ENCODE assay signal across 36 mouse cellular contexts in genomic region chr3:138335566-138335965, GRCm38 (mm10). TPM values are rescaled to one million over a fixed set of nuclear protein-coding genes. Genes with fewer than 3 reads are reported as not detected.
"Had no signal": no experiment of that assay in that cellular context is flagged by ENCODE, and none has a peak within 500 bp of the region (broad histone marks: within the 10 kb centered on the region; RNA-seq: fewer than 3 reads in every experiment).

No protein-coding gene starts in this region.

- ATAC-seq: forebrain, embryonic 13.5 days; forebrain, embryonic 14.5 days; forebrain, embryonic 15.5 days; forebrain, embryonic 16.5 days; forebrain, postnatal 0 days had no signal

- DNase-seq: cerebellum, adult 8-10 months; cerebellum, adult 9-10 months; cerebellum, adult 9-11 months; cerebellum, postnatal 10 days; cerebellum, postnatal 14 days; cerebellum, postnatal 25 days; cerebellum, postnatal 36 days; embryo, embryonic 11 days; forebrain, postnatal 0 days; gastrocnemius, adult 2 months; gastrocnemius, postnatal 10 days; gastrocnemius, postnatal 14 days; gastrocnemius, postnatal 25 days; gastrocnemius, postnatal 36 days; heart, adult 2 months had no signal

- H3K27ac ChIP-seq: embryonic facial prominence, embryonic 10.5 days; embryonic facial prominence, embryonic 12.5 days; embryonic facial prominence, embryonic 13.5 days; embryonic facial prominence, embryonic 15.5 days; forebrain, embryonic 10.5 days; forebrain, embryonic 12.5 days; forebrain, embryonic 13.5 days; forebrain, embryonic 15.5 days; gastrocnemius, adult 2 months; heart, adult 2 months had no signal

- H3K9ac ChIP-seq: embryonic facial prominence, embryonic 12.5 days; embryonic facial prominence, embryonic 13.5 days; embryonic facial prominence, embryonic 15.5 days; forebrain, embryonic 12.5 days; forebrain, embryonic 13.5 days; forebrain, embryonic 15.5 days; forebrain, postnatal 0 days had no signal

- H3K4me1 ChIP-seq: embryonic facial prominence, embryonic 10.5 days; embryonic facial prominence, embryonic 12.5 days; embryonic facial prominence, embryonic 13.5 days; embryonic facial prominence, embryonic 15.5 days; forebrain, embryonic 10.5 days; forebrain, embryonic 12.5 days; forebrain, embryonic 13.5 days; forebrain, embryonic 15.5 days had no signal

- H3K4me2 ChIP-seq: embryonic facial prominence, embryonic 12.5 days; embryonic facial prominence, embryonic 13.5 days; embryonic facial prominence, embryonic 15.5 days; forebrain, embryonic 12.5 days; forebrain, embryonic 13.5 days; forebrain, embryonic 15.5 days had no signal

- H3K4me3 ChIP-seq: embryonic facial prominence, embryonic 10.5 days; embryonic facial prominence, embryonic 12.5 days; embryonic facial prominence, embryonic 13.5 days; embryonic facial prominence, embryonic 15.5 days; erythroblast, embryonic 14.5 days; forebrain, embryonic 10.5 days; forebrain, embryonic 12.5 days; forebrain, embryonic 13.5 days; forebrain, embryonic 15.5 days; gastrocnemius, adult 2 months; heart, adult 2 months had no signal

- H3K9me3 ChIP-seq: embryonic facial prominence, embryonic 10.5 days; embryonic facial prominence, embryonic 12.5 days; embryonic facial prominence, embryonic 13.5 days; embryonic facial prominence, embryonic 15.5 days; forebrain, embryonic 10.5 days; forebrain, embryonic 12.5 days; forebrain, embryonic 13.5 days; forebrain, embryonic 15.5 days had no signal

- H3K27me3 ChIP-seq: embryonic facial prominence, embryonic 12.5 days; embryonic facial prominence, embryonic 13.5 days; embryonic facial prominence, embryonic 15.5 days; forebrain, embryonic 12.5 days; forebrain, embryonic 13.5 days; forebrain, embryonic 15.5 days had no signal

- H3K36me3 ChIP-seq: embryonic facial prominence, embryonic 10.5 days; embryonic facial prominence, embryonic 12.5 days; embryonic facial prominence, embryonic 13.5 days; embryonic facial prominence, embryonic 15.5 days; forebrain, embryonic 10.5 days; forebrain, embryonic 12.5 days; forebrain, embryonic 15.5 days had no signal

RNA-seq across cellular contexts. Expression of gene Adh6b, which starts 6.0 kb away (rescaled TPM):
- total RNA-seq: common myeloid progenitor, adult 5-6 weeks; gastrocnemius, adult 18-20 months; gastrocnemius, adult 2 months; gastrocnemius, postnatal 25 days; gastrocnemius, postnatal 36 days; granulocyte monocyte progenitor cell, adult 5-6 weeks had no signal
- polyA plus RNA-seq: cortical plate, adult 2 months; erythroblast, embryonic 14.5 days; forebrain, embryonic 16.5 days; forebrain, postnatal 0 days; frontal cortex, adult 2 months had no signal

RNA-seq across cellular contexts. Expression of gene Adh6a, which starts 22.5 kb away (rescaled TPM):
- total RNA-seq: common myeloid progenitor, adult 5-6 weeks; forebrain, postnatal 0 days; gastrocnemius, adult 18-20 months; gastrocnemius, adult 2 months; gastrocnemius, adult 8-10 months; gastrocnemius, postnatal 10 days; gastrocnemius, postnatal 14 days; gastrocnemius, postnatal 25 days; gastrocnemius, postnatal 36 days; gastrocnemius, postnatal 4 days; granulocyte monocyte progenitor cell, adult 5-6 weeks; heart, adult 18-20 months; heart, adult 2 months had no signal
- polyA plus RNA-seq: cortical plate, adult 2 months; embryonic facial prominence, embryonic 10.5 days; embryonic facial prominence, embryonic 11.5 days; embryonic facial prominence, embryonic 12.5 days; embryonic facial prominence, embryonic 13.5 days; erythroblast, embryonic 14.5 days; forebrain, embryonic 10.5 days; forebrain, embryonic 11.5 days; forebrain, embryonic 12.5 days; forebrain, embryonic 13.5 days; forebrain, embryonic 14.5 days; forebrain, embryonic 15.5 days; forebrain, embryonic 16.5 days; forebrain, postnatal 0 days; frontal cortex, adult 2 months; heart, adult 2 months had no signal
